Mouse (Mus musculus): ENCODE data around the gene Stpg1. TPM values are rescaled to one million over a fixed set of nuclear protein-coding genes. Genes with fewer than 3 reads are reported as not detected.
A peak's percentile ranks its signal among the peaks of the same experiment; 100 is the strongest.

The Stpg1 gene
- total and polyA plus RNA-seq, 2 experiments from 2014 or later, result 0.42 to 0.71 TPM

DNA sequence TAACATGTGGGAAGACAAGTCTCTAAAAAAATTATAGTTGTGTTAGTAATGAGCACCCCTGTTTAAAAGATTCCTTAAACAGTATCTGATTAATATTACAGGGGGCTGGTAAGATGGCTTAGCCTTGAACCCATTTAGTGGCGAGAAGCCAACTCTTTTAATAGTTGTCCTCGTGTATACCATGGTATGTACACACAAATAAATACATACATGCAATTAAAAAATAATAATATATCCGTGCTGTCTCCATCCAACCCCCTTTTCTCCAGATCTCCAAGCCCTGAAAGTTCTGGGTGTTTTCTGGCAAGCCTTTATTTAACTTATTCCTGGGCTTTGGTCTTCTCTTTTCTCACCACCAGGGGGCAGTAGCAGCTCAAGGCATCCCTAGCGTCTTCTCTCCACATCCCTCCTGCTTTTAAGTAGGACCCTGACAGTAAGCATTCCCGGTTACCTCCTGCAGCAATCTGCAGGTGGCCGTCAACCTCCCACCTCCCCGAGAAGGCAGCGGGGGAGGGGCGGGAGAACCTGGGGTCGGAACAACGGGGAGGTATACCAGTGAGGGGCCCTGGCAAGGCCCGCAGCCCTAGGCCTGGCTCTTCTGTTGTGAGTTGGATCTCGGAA is 13.9 kb downstream of the Stpg1 start:
- DNase-seq (ENCODE audit: low spot score) (peak; percentile 92), ATAC-seq (peak; percentile 61; the same call in 1 of the 2 replicates)
- H3K9ac ChIP-seq (replicated peaks; ENCODE audit: low read length), result no peak overlapping the region
- WGBS, result 14% methylated on average over 13 of the region's 13 CpGs
- H3K9me3 ChIP-seq (ENCODE audit: low read length), result no peaks in the 10 kb centered on the region
- no peaks in the 10 kb centered on the region for H3K4me1 ChIP-seq (ENCODE audit: insufficient read depth, low read length)
- no peaks in the 10 kb centered on the region for H3K27me3 ChIP-seq (ENCODE audit: insufficient read depth, low read length)
- no peak overlapping the region for H3K27ac ChIP-seq
- peak overlapping the region; percentile 44 for H3K4me2 ChIP-seq (ENCODE audit: low read depth, low read length)
- H3K4me3 ChIP-seq (ENCODE audit: low read length), result no peak overlapping the region
- peak; percentile 96 for TF ChIP-seq CTCF (IDR thresholded peaks at IDR 0.05; ENCODE audit: low read depth)
- H3K36me3 ChIP-seq (ENCODE audit: insufficient read depth, low read length), result no peaks in the 10 kb centered on the region

DNA sequence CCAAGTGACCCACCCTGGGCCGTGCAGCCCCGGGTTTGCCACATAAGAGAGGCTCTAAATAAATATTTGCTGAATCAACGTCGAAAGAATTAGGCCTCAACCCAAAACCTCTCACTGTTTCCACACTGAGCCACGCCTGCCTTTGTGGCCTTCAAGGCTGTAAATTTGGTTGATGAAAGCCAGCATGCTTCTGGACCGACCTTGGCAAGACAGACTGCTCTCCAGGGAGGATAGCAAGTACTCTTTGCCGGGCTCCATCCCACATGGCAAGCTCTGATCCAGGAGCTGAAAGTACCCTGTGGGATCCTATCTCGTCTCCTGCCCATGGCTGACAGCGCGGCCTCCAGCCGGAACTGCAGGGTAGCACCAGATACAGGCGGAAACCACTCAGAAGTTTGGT is 14.9 kb downstream of the Stpg1 start:
- Histone ChIP-seq H3K4me3 (ENCODE audit: low read length) (no peak overlapping the region), H3K4me1 (ENCODE audit: insufficient read depth, low read length) (no peaks in the 10 kb centered on the region), H3K9me3 (ENCODE audit: low read length) (no peaks in the 10 kb centered on the region), H3K27ac (no peak overlapping the region), H3K4me2 (ENCODE audit: low read depth, low read length) (no peak overlapping the region), H3K9ac (replicated peaks; ENCODE audit: low read length) (no peak overlapping the region), H3K27me3 (ENCODE audit: insufficient read depth, low read length) (no peaks in the 10 kb centered on the region), H3K36me3 (ENCODE audit: insufficient read depth, low read length) (no peaks in the 10 kb centered on the region)
- ATAC-seq, result no peak
- TF ChIP-seq CTCF (IDR thresholded peaks at IDR 0.05; ENCODE audit: low read depth), result no peak
- no peak for DNase-seq (ENCODE audit: low spot score)
- 65% methylated on average over 12 of the region's 12 CpGs for WGBS

DNA sequence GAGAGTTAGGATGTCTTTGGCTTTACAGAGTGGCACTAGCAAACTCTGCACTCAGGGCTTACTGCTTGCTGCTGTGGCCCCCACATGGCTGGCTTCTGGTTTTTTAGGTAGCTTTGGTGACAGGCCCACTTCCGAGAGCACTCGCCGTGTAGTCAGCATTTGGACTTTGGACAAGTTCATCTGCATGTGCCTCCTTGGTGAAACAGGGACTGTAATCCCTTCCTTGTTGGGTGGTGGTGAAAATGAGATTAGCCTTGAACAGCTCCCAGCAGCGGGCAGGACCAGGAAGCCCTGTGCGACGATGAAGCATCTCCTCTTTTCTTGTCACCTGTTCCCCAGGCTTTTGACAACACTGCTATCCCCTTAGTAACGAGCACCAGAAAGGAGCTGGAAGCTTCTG is 19.3 kb downstream of the Stpg1 start:
- ATAC-seq, result no peak
- no peaks in the 10 kb centered on the region for H3K27me3 ChIP-seq (ENCODE audit: insufficient read depth, low read length)
- 84% methylated on average over 7 of the region's 7 CpGs for WGBS
- no peak overlapping the region for H3K27ac ChIP-seq
- no peak overlapping the region for H3K9ac ChIP-seq (replicated peaks; ENCODE audit: low read length)
- no peak for DNase-seq (ENCODE audit: low spot score)
- no peaks in the 10 kb centered on the region for H3K36me3 ChIP-seq (ENCODE audit: insufficient read depth, low read length)
- no peak overlapping the region for H3K4me3 ChIP-seq (ENCODE audit: low read length)
- H3K4me2 ChIP-seq (ENCODE audit: low read depth, low read length), result no peak overlapping the region
- no peaks in the 10 kb centered on the region for H3K4me1 ChIP-seq (ENCODE audit: insufficient read depth, low read length)
- no peaks in the 10 kb centered on the region for H3K9me3 ChIP-seq (ENCODE audit: low read length)
- TF ChIP-seq CTCF (IDR thresholded peaks at IDR 0.05; ENCODE audit: low read depth), result no peak

DNA sequence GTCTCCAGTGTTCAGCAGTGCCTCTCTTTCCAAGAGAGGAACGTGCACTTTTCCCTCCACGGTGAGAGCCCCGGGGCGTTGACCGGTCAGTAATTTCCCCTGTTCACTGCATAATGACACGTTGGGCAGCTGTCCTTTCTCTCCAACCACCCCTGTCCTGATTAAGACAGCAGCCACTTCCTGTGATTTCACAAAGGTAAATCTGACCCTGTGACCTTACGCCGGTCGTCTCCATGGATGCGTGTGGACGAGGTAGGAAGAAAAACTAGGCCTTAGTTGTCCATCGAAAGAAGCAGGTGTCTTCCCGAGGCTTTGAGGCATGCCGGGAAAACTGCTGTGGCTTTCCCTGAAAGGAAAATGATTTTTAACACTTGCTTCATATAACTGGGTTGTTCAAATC is 20.3 kb downstream of the Stpg1 start:
- Histone ChIP-seq H3K27ac (no peak overlapping the region), H3K4me1 (ENCODE audit: insufficient read depth, low read length) (no peaks in the 10 kb centered on the region), H3K36me3 (ENCODE audit: insufficient read depth, low read length) (no peaks in the 10 kb centered on the region), H3K4me2 (ENCODE audit: low read depth, low read length) (no peak overlapping the region), H3K9ac (replicated peaks; ENCODE audit: low read length) (no peak overlapping the region), H3K9me3 (ENCODE audit: low read length) (no peaks in the 10 kb centered on the region), H3K4me3 (ENCODE audit: low read length) (no peak overlapping the region), H3K27me3 (ENCODE audit: insufficient read depth, low read length) (no peaks in the 10 kb centered on the region)
- ATAC-seq (no peak), DNase-seq (ENCODE audit: low spot score) (no peak)
- WGBS, result 76% methylated on average over 14 of the region's 14 CpGs
- no peak for TF ChIP-seq CTCF (IDR thresholded peaks at IDR 0.05; ENCODE audit: low read depth)

DNA sequence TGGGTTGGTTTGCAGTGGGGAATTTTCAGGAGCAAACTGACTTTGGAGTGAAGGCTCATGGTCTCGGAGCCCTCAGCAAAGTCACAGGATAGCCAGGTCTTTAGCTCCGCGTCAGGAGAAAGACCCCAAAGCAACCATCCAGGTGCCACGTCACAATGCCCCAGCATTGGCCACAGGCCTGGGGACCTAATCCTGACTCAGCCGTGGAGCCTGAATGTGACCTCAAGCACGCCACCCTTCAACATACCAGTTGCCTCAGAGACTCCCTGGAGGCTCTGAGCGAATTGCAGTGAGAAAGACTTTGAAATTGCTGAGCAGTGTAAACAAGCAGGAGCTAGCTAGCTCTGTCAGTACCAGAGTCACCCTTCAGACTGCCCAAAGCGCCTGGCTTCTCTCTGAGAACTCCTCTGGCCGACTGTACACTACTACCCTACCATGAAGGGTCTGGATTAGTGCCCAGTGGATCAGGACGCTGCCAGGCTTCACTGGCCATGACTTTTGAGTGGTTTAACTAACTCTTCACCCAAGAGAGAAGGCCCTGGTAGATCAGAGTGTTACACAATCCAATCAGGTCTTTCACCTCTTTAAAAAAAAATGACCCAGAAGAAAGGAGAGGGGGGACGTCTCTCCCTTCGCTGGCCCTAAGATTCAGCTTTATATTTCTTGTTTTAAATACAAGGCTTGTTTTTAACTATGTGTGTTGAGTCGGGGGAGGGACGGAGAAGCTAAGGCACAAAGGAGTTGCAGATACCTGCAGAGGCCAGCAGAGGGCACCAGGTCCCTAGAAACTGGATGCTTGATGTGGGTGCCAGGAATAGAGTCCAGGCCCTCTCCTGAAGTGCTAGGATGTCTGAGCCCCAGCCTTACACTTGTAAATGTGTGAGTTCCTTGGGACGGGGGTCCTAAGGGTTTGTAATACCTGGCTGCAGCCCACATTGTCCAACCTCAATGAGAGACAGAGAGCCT is 22.0 kb downstream of the Stpg1 start:
- ATAC-seq (0 out of 2 replicates have a peak, but pooled peaks have one; percentile 35), DNase-seq (ENCODE audit: low spot score) (peak; percentile 61)
- peak; percentile 78 for TF ChIP-seq CTCF (IDR thresholded peaks at IDR 0.05; ENCODE audit: low read depth)
- 49% methylated on average over 15 of the region's 15 CpGs for WGBS
- Histone ChIP-seq H3K4me3 (ENCODE audit: low read length) (no peak overlapping the region), H3K4me2 (ENCODE audit: low read depth, low read length) (no peak overlapping the region), H3K36me3 (ENCODE audit: insufficient read depth, low read length) (no peaks in the 10 kb centered on the region), H3K9ac (replicated peaks; ENCODE audit: low read length) (no peak overlapping the region), H3K4me1 (ENCODE audit: insufficient read depth, low read length) (no peaks in the 10 kb centered on the region), H3K27me3 (ENCODE audit: insufficient read depth, low read length) (no peaks in the 10 kb centered on the region), H3K27ac (no peak overlapping the region), H3K9me3 (ENCODE audit: low read length) (no peaks in the 10 kb centered on the region)

DNA sequence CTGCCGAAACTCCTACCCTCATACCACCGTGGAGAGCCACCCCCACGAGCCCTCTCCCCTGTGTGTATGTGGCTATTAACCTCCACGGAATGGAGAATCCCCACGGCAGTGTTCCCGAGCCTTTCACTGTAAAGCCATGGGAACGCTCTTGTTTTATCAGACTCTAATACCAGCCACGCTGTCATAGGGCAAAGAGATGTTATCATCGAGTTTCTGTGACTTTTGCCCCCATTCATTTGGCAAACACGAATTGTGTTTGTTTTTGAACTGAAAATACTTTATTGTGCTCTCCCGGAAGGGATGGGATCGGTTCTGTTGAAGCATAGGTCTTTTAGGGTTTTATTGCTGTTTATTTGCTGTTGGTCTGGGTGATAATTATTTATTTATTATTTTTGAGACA is 23.5 kb downstream of the Stpg1 start:
- H3K27me3 ChIP-seq (ENCODE audit: insufficient read depth, low read length), result no peaks in the 10 kb centered on the region
- no peaks in the 10 kb centered on the region for H3K9me3 ChIP-seq (ENCODE audit: low read length)
- no peak overlapping the region for H3K4me3 ChIP-seq (ENCODE audit: low read length)
- no peak for TF ChIP-seq CTCF (IDR thresholded peaks at IDR 0.05; ENCODE audit: low read depth)
- DNase-seq (ENCODE audit: low spot score), result no peak
- H3K36me3 ChIP-seq (ENCODE audit: insufficient read depth, low read length), result no peaks in the 10 kb centered on the region
- H3K4me1 ChIP-seq (ENCODE audit: insufficient read depth, low read length), result no peaks in the 10 kb centered on the region
- H3K4me2 ChIP-seq (ENCODE audit: low read depth, low read length), result no peak overlapping the region
- WGBS, result 81% methylated on average over 12 of the region's 12 CpGs
- no peak overlapping the region for H3K27ac ChIP-seq
- H3K9ac ChIP-seq (replicated peaks; ENCODE audit: low read length), result no peak overlapping the region
- no peak for ATAC-seq

Data from hindbrain, postnatal 0 days (tissue).